Mouse (Mus musculus) midbrain, embryonic 15.5 days (tissue): ENCODE measurements around the gene Rora. TPM values are rescaled to one million over a fixed set of nuclear protein-coding genes. Genes with fewer than 3 reads are reported as not detected.
A peak's percentile ranks its signal among the peaks of the same experiment; 100 is the strongest.

Experiments used
- ATAC-seq: fragments of 200-750 bp; cut with Nextera tagmentation; replicated peaks from 2 replicates; pipeline ENCODE4 v1.8.0; 2017; ENCODE audit warnings: moderate TSS enrichment
- H3K27ac ChIP-seq: fragments of 300-500 bp; sonication (generic); 2 replicates; pipeline ENCODE4 v1.5.1; 2015; ENCODE audit warnings: mild to moderate bottlenecking, inconsistent platforms
- H3K27me3 ChIP-seq: fragments of 300-500 bp; sonication (generic); replicated peaks from 2 replicates; pipeline ENCODE4 v1.6.1; 2015; ENCODE audit warnings: inconsistent platforms
- H3K36me3 ChIP-seq: fragments of 300-500 bp; sonication (generic); replicated peaks from 2 replicates; pipeline ENCODE4 v1.6.1; 2015; ENCODE audit warnings: inconsistent platforms
- H3K4me1 ChIP-seq: fragments of 300-500 bp; sonication (generic); 2 replicates; pipeline ENCODE4 v1.6.1; 2015; ENCODE audit warnings: inconsistent platforms
- H3K4me2 ChIP-seq: fragments of 300-500 bp; sonication (generic); 2 replicates; pipeline ENCODE4 v1.6.1; 2015; ENCODE audit warnings: inconsistent platforms, mild to moderate bottlenecking, moderate library complexity
- H3K4me3 ChIP-seq: fragments of 300-500 bp; sonication (generic); 2 replicates; pipeline ENCODE4 v1.5.1; 2015; ENCODE audit warnings: mild to moderate bottlenecking, inconsistent platforms
- H3K9ac ChIP-seq: fragments of 300-500 bp; sonication (generic); 2 replicates; pipeline ENCODE4 v1.6.1; 2015; ENCODE audit warnings: mild to moderate bottlenecking, inconsistent platforms
- H3K9me3 ChIP-seq: fragments of 300-500 bp; sonication (generic); 2 replicates; pipeline ENCODE4 v1.6.1; 2016; ENCODE audit warnings: inconsistent platforms
- WGBS: fragments of 180-500 bp; shearing (Covaris S2); methylation state at CpG from one replicate; pipeline ENCODE4 v1.1.7; 2015; ENCODE audit warnings: mixed read lengths; 5-methylcytosine and 5-hydroxymethylcytosine counted together
- polyA plus RNA-seq: library from polyadenylated mRNA; unstranded; fragments of >200 nt; fragmentation: Nextera tagmentation; extraction: Ambion mirVana; gene quantifications from 2 replicates; pipeline ENCODE4 v1.2.1, GENCODE M21; 2015

The Rora gene
- polyA plus RNA-seq, 1 experiment from 2014 or later: 43.9 TPM

- no peaks in the 10 kb centered on the region for H3K27me3 ChIP-seq
- no peaks in the 10 kb centered on the region for H3K36me3 ChIP-seq
- ATAC-seq: no peak
- 71% methylated on average over 3 of the region's 3 CpGs for WGBS
- H3K4me1 ChIP-seq: no peaks in the 10 kb centered on the region
- H3K4me3 ChIP-seq: no peak overlapping the region
- H3K9ac ChIP-seq: no peak overlapping the region
- H3K4me2 ChIP-seq: no peak overlapping the region
- H3K9me3 ChIP-seq: no peaks in the 10 kb centered on the region
- no peak overlapping the region for H3K27ac ChIP-seq
Measured at GRCm38 (mm10) chr9:69224841-69225240, 571.3 kb downstream of the Rora start.

GRCm38 (mm10) chr9:69226424-69226823, 572.8 kb downstream of the Rora start:
- no peaks in the 10 kb centered on the region for H3K27me3 ChIP-seq
- no peak for ATAC-seq
- WGBS: 35% methylated on average over 3 of the region's 3 CpGs
- H3K4me2 ChIP-seq: no peak overlapping the region
- H3K36me3 ChIP-seq: no peaks in the 10 kb centered on the region
- no peak overlapping the region for H3K4me3 ChIP-seq
- no peaks in the 10 kb centered on the region for H3K9me3 ChIP-seq
- H3K9ac ChIP-seq: no peak overlapping the region
- H3K27ac ChIP-seq: no peak overlapping the region
- no peaks in the 10 kb centered on the region for H3K4me1 ChIP-seq

GRCm38 (mm10) chr9:69227806-69228205, 574.2 kb downstream of the Rora start:
- Histone ChIP-seq H3K4me2 (no peak overlapping the region), H3K9me3 (no peaks in the 10 kb centered on the region), H3K9ac (no peak overlapping the region), H3K36me3 (no peaks in the 10 kb centered on the region), H3K4me1 (no peaks in the 10 kb centered on the region), H3K4me3 (no peak overlapping the region), H3K27me3 (no peaks in the 10 kb centered on the region), H3K27ac (no peak overlapping the region)
- 91% methylated on average over 6 of the region's 6 CpGs for WGBS
- ATAC-seq: no peak

DNA sequence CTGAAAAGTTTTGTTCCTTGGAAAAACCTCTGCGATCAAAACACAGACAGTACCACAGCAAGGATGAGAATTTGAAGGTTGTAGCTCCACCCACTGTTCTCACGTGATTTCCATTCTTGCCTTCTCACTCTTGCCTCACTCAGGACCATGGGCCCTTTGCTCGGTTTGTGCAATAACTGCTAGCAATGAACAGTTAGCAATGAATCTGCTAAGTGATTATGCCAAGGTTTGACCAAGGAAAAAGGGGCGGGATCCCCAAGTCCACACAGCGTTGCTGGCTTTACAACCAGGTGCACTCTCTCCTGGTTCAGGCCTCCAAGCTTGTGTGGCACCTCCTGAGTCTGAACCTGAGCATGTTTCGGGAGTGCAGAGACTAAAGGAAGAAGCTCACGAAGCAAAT, 576.3 kb downstream of the Rora start:
- H3K4me2 ChIP-seq: no peak overlapping the region
- 92% methylated on average over 7 of the region's 7 CpGs for WGBS
- no peaks in the 10 kb centered on the region for H3K9me3 ChIP-seq
- no peaks in the 10 kb centered on the region for H3K4me1 ChIP-seq
- no peak overlapping the region for H3K4me3 ChIP-seq
- H3K27me3 ChIP-seq: no peaks in the 10 kb centered on the region
- ATAC-seq: no peak
- no peaks in the 10 kb centered on the region for H3K36me3 ChIP-seq
- H3K9ac ChIP-seq: no peak overlapping the region
- H3K27ac ChIP-seq: no peak overlapping the region

- 12% methylated on average over 7 of the region's 7 CpGs for WGBS
- no peak for ATAC-seq
- Histone ChIP-seq H3K4me2 (no peak overlapping the region), H3K4me3 (no peak overlapping the region), H3K27ac (no peak overlapping the region), H3K4me1 (no peaks in the 10 kb centered on the region), H3K27me3 (no peaks in the 10 kb centered on the region), H3K9ac (no peak overlapping the region), H3K36me3 (no peaks in the 10 kb centered on the region), H3K9me3 (no peaks in the 10 kb centered on the region)
Measured at GRCm38 (mm10) chr9:69234526-69234925, 580.9 kb downstream of the Rora start.

DNA sequence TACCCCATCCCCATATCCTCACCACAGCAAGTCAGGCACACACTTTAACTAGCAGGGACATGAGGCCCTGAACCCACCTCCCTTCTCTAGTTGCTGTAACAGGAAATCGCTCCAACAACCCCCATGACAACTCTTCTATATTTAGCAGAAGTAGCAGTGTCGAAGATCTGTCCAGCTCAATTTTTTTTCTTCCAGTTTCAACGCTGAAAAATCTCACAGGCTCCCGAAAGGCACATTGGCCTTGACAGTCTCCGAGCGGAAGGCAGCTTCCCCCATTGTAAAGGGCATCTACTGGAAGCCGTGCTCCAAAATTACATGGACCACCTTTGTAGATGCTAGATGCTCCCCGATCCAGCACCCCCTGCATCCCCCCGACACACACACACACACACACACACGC, 583.7 kb downstream of the Rora start:
- H3K4me1 ChIP-seq: peaks cover 2% of the 10 kb centered on the region; the same call in 1 of the 2 replicates
- H3K4me2 ChIP-seq: no peak overlapping the region
- no peaks in the 10 kb centered on the region for H3K9me3 ChIP-seq
- 83% methylated on average over 10 of the region's 10 CpGs for WGBS
- H3K27ac ChIP-seq: no peak overlapping the region
- H3K9ac ChIP-seq: no peak overlapping the region
- no peaks in the 10 kb centered on the region for H3K36me3 ChIP-seq
- ATAC-seq: no peak
- H3K27me3 ChIP-seq: no peaks in the 10 kb centered on the region
- no peak overlapping the region for H3K4me3 ChIP-seq

DNA sequence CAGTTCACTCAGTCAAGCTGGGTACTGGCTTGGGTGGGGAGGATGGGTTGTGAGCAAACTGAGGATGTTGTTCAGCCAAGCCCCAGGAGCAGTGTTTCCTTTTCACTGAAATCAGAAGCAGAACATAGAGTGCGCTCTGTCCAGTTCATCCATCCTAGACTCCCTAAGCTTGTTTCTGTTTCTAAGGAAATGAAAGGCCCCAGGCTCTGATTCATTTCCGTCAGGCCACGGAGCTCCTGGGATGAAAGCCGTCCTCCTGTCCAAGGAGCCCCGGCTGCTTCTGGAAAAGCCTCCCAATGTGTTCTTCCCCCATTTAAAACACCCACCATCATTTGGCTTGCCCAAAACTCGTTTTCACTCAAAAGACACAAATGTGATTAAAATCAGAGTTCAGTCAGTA, 589.0 kb downstream of the Rora start:
- Histone ChIP-seq H3K36me3 (no peaks in the 10 kb centered on the region), H3K27ac (no peak overlapping the region), H3K4me3 (no peak overlapping the region), H3K4me2 (no peak overlapping the region), H3K4me1 (peaks cover 12% of the 10 kb centered on the region; the same call in 1 of the 2 replicates), H3K9ac (no peak overlapping the region), H3K9me3 (no peaks in the 10 kb centered on the region), H3K27me3 (no peaks in the 10 kb centered on the region)
- no peak for ATAC-seq
- WGBS: 54% methylated on average over 6 of the region's 6 CpGs

GRCm38 (mm10) chr9:69243626-69244025, 590.0 kb downstream of the Rora start:
- Histone ChIP-seq H3K4me1 (peaks cover 12% of the 10 kb centered on the region; the same call in 1 of the 2 replicates), H3K9me3 (no peaks in the 10 kb centered on the region), H3K36me3 (no peaks in the 10 kb centered on the region), H3K9ac (no peak overlapping the region), H3K27ac (0 out of 2 replicates have a peak overlapping the region, but pooled peaks have one; percentile 1), H3K4me2 (no peak overlapping the region), H3K27me3 (no peaks in the 10 kb centered on the region), H3K4me3 (no peak overlapping the region)
- WGBS: 31% methylated on average over 6 of the region's 6 CpGs
- no peak for ATAC-seq

DNA sequence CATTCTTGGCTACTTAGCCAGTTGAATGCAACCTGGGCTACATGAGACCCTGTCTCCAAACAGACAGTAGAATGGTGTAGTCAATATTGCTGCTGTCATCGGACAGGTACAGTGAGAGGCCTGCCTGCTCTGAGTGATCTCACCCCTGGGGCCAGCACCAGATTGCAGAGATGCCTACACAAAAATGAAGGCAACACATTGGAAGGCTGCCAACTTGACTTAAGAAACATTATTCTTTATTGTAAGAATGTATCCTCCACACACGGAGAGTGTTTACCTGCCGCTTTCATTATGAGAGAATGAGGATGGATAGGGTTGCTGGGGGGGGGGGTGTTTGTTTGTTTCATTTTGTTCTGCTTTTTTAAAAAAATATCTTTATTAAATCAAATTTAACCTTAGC, 592.6 kb downstream of the Rora start:
- Histone ChIP-seq H3K4me3 (no peak overlapping the region), H3K27ac (no peak overlapping the region), H3K9me3 (no peaks in the 10 kb centered on the region), H3K9ac (no peak overlapping the region), H3K4me1 (peaks cover 12% of the 10 kb centered on the region; the same call in 1 of the 2 replicates), H3K27me3 (no peaks in the 10 kb centered on the region), H3K36me3 (no peaks in the 10 kb centered on the region), H3K4me2 (no peak overlapping the region)
- ATAC-seq: no peak
- 71% methylated on average over 3 of the region's 3 CpGs for WGBS

- ATAC-seq: no peak
- Histone ChIP-seq H3K4me1 (no peaks in the 10 kb centered on the region), H3K9ac (no peak overlapping the region), H3K36me3 (no peaks in the 10 kb centered on the region), H3K4me2 (no peak overlapping the region), H3K4me3 (no peak overlapping the region), H3K27ac (no peak overlapping the region), H3K9me3 (no peaks in the 10 kb centered on the region), H3K27me3 (no peaks in the 10 kb centered on the region)
- WGBS: 97% methylated on average over 3 of the region's 3 CpGs
Measured at GRCm38 (mm10) chr9:69249586-69249985, 596.0 kb downstream of the Rora start.

- H3K27me3 ChIP-seq: no peaks in the 10 kb centered on the region
- WGBS: 94% methylated on average over 8 of the region's 8 CpGs
- H3K36me3 ChIP-seq: no peaks in the 10 kb centered on the region
- no peak overlapping the region for H3K9ac ChIP-seq
- H3K27ac ChIP-seq: no peak overlapping the region
- H3K4me2 ChIP-seq: no peak overlapping the region
- no peaks in the 10 kb centered on the region for H3K9me3 ChIP-seq
- ATAC-seq: no peak
- H3K4me3 ChIP-seq: no peak overlapping the region
- H3K4me1 ChIP-seq: no peaks in the 10 kb centered on the region
Measured at GRCm38 (mm10) chr9:69250326-69250725, 596.7 kb downstream of the Rora start.

DNA sequence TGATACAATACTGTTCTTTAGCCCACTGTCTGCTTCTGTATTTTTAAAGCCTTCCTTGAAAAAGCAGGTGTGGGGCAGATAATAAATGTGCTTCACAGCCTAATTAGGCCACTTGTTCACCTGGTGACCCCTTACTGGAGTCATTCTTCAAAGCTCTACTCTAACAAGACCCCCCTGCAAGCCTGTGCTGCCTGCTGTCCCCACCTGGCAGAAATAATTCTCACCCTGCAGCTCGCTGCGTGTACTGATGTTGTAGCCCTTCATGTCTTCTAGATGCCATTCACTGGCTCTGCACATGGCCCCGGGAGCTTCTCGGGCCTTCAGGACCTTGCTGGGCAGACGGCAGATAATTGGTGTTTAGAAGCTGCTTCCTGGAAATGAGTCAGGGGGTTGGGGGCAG, 604.9 kb downstream of the Rora start:
- 55% methylated on average over 5 of the region's 5 CpGs for WGBS
- Histone ChIP-seq H3K4me3 (no peak overlapping the region), H3K27ac (no peak overlapping the region), H3K9ac (no peak overlapping the region), H3K36me3 (no peaks in the 10 kb centered on the region), H3K27me3 (no peaks in the 10 kb centered on the region), H3K4me1 (0 out of 2 replicates have a peak, but pooled peaks cover 4% of the 10 kb centered on the region), H3K9me3 (no peaks in the 10 kb centered on the region), H3K4me2 (no peak overlapping the region)
- no peak for ATAC-seq

DNA sequence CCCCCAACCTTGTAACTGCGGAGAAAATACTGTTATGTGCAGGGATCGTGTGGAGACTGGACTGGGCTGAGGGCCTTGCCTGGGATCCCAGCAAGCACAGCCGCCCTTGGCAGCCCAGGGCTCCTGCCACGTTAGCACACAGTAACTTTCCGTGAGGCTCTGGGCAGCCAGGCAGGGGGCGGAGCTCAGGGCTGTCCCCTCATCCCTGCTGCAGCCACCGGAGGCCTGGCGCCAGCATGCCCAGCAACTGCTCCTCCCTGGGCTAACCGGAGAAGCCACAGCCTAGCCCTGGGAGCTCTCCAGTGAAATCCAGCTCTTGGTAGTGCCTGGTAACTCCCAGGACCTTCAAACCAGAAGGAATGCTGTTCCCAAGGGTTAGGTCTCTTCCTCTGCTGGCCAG, 605.8 kb downstream of the Rora start:
- no peak overlapping the region for H3K9ac ChIP-seq
- WGBS: 11% methylated on average over 9 of the region's 9 CpGs
- H3K4me3 ChIP-seq: no peak overlapping the region
- ATAC-seq: 0 out of 2 replicates have a peak, but pooled peaks have one; percentile 58
- H3K27me3 ChIP-seq: no peaks in the 10 kb centered on the region
- no peak overlapping the region for H3K27ac ChIP-seq
- H3K4me2 ChIP-seq: no peak overlapping the region
- H3K9me3 ChIP-seq: no peaks in the 10 kb centered on the region
- H3K36me3 ChIP-seq: no peaks in the 10 kb centered on the region
- 0 out of 2 replicates have a peak, but pooled peaks cover 4% of the 10 kb centered on the region for H3K4me1 ChIP-seq
